Mouse (Mus musculus) thymus, adult 2 months (tissue): Measurements from ENCODE around the gene Tlr7. TPM values are rescaled to one million over a fixed set of nuclear protein-coding genes. Genes with fewer than 3 reads are reported as not detected.
"Not testable (repeated sequence)": the region's sequence is repeated elsewhere in the genome, so short reads cannot be mapped to it uniquely, and the experiment has no call there.

Experiments used
- DNase-seq: peaks from one replicate; pipeline ENCODE4 v3.0.0; 2021
- H3K27ac ChIP-seq: fragments of 200-500 bp; 2 replicates; pipeline ENCODE4 v1.5.1; 2012; ENCODE audit warnings: low read length, control low read depth; ENCODE audit not compliant: control insufficient read depth, insufficient read depth
- H3K27me3 ChIP-seq: fragments of 200-500 bp; 2 replicates; pipeline ENCODE4 v1.6.1; 2012; ENCODE audit warnings: mild to moderate bottlenecking, low read length, moderate library complexity, mixed read lengths; ENCODE audit not compliant: control insufficient read depth, insufficient read depth
- H3K36me3 ChIP-seq: fragments of 200-500 bp; 2 replicates; pipeline ENCODE4 v1.6.1; 2012; ENCODE audit warnings: mild to moderate bottlenecking, low read length, moderate library complexity; ENCODE audit not compliant: control insufficient read depth, insufficient read depth
- H3K4me1 ChIP-seq: fragments of 200-500 bp; replicated peaks from 2 replicates; pipeline ENCODE4 v1.6.1; 2012; ENCODE audit warnings: low read length; ENCODE audit not compliant: control insufficient read depth, insufficient read depth
- H3K4me3 ChIP-seq: fragments of 200-500 bp; 2 replicates; pipeline ENCODE4 v1.5.1; 2012; ENCODE audit warnings: mild to moderate bottlenecking, low read length, control low read depth, moderate library complexity; ENCODE audit not compliant: control insufficient read depth, insufficient read depth
- CTCF ChIP-seq: fragments of 200-500 bp; IDR thresholded peaks from 2 replicates; pipeline ENCODE4 v1.5.1; 2012; ENCODE audit warnings: mild to moderate bottlenecking, control low read depth, low read length, moderate library complexity, borderline replicate concordance; ENCODE audit not compliant: control insufficient read depth, poor library complexity, insufficient read depth; ENCODE audit errors: extremely low read depth
- POLR2A ChIP-seq: fragments of 200-500 bp; IDR thresholded peaks from 2 replicates; pipeline ENCODE4 v1.6.1; 2012; ENCODE audit warnings: mild to moderate bottlenecking, low read length, control low read depth, moderate library complexity; ENCODE audit not compliant: control insufficient read depth, poor library complexity, insufficient read depth; ENCODE audit errors: extremely low read depth
- WGBS: fragments of 180-500 bp; shearing (Covaris S2); methylation state at CpG from one replicate; pipeline ENCODE4 v1.1.7; 2018; 5-methylcytosine and 5-hydroxymethylcytosine counted together
- polyA plus RNA-seq: library from polyadenylated mRNA; depleted of rRNA; stranded (reverse); fragments of >200 nt; gene quantifications from 2 replicates; pipeline ENCODE4 v1.2.3, GENCODE M21; 2012

Tlr7 gene
- polyA plus RNA-seq, 1 experiment = 1.8 TPM

DNA sequence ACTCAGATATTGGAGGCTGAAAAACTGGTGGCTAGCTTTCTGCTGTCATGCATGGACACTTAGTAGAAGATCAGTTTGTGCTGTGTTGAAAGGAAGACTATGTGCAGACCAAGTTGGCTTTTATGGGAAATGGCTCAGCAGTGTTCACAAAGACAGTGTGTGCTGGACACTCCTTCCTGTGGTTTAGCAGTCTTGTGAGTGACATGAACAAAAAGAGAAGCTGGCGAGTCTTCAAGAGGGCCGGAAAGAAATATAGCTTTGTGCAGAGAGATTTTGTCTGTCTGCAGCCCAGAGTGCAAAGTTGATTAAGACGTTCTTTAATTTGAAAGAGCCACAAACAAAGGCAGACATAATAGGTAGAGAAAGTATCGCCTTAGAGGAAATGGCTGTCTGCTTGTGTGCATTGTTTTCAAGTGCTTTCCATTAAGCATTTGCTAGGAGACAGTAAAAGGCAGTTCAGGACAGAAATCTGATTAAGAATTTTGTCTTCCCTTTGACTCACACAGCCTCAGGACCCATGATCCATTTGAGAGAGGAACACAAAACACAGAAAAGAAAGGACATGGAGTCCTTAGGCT is 11.4 kb downstream of the Tlr7 start:
- H3K4me1 ChIP-seq = no peaks in the 10 kb centered on the region
- no peaks in the 10 kb centered on the region for H3K27me3 ChIP-seq
- H3K27ac ChIP-seq = no peak overlapping the region
- no peaks in the 10 kb centered on the region for H3K36me3 ChIP-seq
- no peak overlapping the region for H3K4me3 ChIP-seq
- no peak for DNase-seq
- 5% methylated on average over 4 of the region's 4 CpGs for WGBS
- no peak for TF ChIP-seq POLR2A
- TF ChIP-seq CTCF = no peak

DNA sequence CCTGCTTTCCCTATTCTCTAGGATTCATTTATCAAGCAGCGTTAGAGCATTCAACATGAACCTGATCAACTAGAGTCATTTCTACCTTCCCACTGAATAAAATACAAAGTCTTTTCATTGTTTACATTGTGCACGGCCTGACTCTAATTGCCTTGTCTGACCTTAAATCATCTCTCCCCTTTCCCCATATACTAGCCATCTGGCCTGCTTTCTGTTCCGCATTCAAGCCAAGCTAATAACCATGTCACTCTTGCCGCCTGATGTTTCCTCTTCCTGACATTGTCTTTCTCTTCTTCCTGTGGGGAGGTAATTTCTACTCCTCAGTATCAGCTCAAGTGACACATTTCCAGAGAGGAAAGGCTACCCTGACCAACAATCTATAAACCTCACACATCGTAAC is 14.6 kb downstream of the Tlr7 start:
- no peaks in the 10 kb centered on the region for H3K36me3 ChIP-seq
- no peaks in the 10 kb centered on the region for H3K27me3 ChIP-seq
- DNase-seq = no peak
- H3K27ac ChIP-seq = no peak overlapping the region
- WGBS = 53% methylated on average over 5 of the region's 5 CpGs
- no peaks in the 10 kb centered on the region for H3K4me1 ChIP-seq
- no peak overlapping the region for H3K4me3 ChIP-seq
- no peak for TF ChIP-seq CTCF
- no peak for TF ChIP-seq POLR2A

DNA sequence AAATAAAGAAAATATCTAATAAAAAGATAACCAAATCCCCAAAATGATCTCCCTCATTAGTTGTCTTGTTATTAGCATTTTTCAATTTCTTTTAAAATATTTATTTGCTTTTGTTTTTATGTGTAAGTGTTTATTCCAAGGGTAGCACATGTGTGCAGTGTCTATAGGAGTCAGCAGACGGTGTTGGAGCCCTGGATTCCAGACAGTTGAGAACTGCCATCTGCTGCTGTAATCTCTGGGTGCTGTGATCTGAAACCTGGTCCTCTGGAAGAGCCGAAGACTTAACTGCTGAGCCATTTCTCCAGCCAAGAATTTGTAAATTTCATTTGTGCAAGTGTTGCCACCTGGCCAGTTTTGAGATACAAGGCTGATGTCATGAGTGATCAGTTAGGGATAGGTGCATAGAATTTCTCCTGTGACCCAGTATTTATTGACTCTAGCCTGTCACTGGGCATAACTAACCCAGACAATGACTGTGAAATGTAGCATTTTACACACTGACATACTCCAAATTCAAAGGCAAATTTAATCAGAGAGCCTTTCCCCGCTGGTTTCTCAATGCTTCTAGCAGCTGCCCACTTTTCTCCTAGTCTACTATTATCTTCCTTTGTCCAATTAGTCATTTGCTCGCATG is 15.1 kb downstream of the Tlr7 start:
- Histone ChIP-seq H3K27me3 (no peaks in the 10 kb centered on the region), H3K4me1 (no peaks in the 10 kb centered on the region), H3K36me3 (no peaks in the 10 kb centered on the region), H3K4me3 (no peak overlapping the region), H3K27ac (no peak overlapping the region)
- TF ChIP-seq POLR2A (no peak), CTCF (no peak)
- 85% methylated on average over 4 of the region's 4 CpGs for WGBS
- DNase-seq = no peak

DNA sequence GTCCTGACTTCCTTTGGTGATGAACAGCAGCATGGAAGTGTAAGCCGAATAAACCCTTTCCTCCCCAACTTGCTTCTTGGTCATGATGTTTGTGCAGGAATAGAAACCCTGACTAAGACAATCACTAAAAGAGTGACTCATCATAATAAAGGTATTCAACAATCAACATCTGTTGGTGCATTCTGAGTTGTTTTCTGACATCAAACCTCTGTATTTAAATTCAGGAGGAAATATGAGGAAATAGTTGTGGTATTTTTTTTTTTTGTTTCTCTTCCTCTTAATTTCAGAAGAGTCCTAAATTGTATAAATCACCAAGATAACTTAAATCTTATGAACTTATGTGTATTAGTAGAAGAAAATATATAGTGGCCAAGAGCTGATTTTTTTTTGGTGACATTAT is 28.3 kb downstream of the Tlr7 start:
- not testable (repeated sequence) for H3K27me3 ChIP-seq, DNase-seq, H3K27ac ChIP-seq, H3K36me3 ChIP-seq, H3K4me3 ChIP-seq, H3K4me1 ChIP-seq
- 89% methylated on average over 1 of the region's 1 CpGs for WGBS

DNA sequence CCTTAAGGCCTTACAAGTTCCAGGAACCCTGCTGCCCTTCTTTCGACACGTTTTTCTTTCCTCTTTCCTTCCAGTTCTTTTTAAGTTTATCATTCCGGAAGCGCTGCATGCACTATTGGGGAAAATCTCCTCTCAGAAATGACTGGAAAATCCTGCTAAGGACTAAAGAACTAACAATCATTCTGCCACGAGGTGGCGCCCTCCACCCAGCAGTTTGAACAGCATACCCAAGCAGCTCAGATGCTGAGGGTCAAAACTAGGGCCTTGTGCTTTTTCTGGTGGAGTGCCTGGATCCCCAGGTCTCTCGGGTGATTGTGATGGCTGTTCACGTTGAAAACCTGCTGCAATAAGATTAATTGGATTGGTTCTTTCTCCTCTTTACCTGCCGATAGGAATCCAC is 53.4 kb downstream of the Tlr7 start:
- WGBS = 7% methylated on average over 9 of the region's 9 CpGs
- Histone ChIP-seq H3K27me3 (no peaks in the 10 kb centered on the region), H3K27ac (no peak overlapping the region), H3K36me3 (no peaks in the 10 kb centered on the region), H3K4me1 (no peaks in the 10 kb centered on the region), H3K4me3 (peak overlapping the region; percentile 3; the same call in 1 of the 2 replicates)
- TF ChIP-seq CTCF (no peak), POLR2A (no peak)
- DNase-seq = peak; percentile 53

DNA sequence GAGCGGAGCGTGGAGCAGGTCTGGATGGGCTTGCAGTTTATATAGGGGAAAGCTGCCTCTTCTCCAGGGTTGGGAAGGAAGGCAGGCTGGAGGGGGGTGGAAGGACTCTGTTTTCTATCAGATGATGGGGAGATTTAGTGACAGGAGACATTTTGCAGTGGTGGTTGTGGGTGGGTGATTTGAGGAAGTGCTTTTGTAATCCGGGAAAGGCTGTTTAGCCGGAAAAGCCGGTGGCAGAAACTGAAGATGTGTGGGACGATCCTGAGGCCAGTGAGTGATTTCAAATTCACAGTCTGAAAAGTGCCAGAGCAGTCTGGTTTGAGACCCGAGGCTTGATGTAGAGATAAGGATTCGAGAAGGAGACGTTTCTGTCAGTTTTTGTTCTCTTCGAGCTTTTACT is 53.8 kb downstream of the Tlr7 start:
- Histone ChIP-seq H3K4me1 (no peaks in the 10 kb centered on the region), H3K36me3 (no peaks in the 10 kb centered on the region), H3K27ac (no peak overlapping the region), H3K27me3 (no peaks in the 10 kb centered on the region), H3K4me3 (peak overlapping the region; percentile 3; the same call in 1 of the 2 replicates)
- TF ChIP-seq POLR2A = no peak
- TF ChIP-seq CTCF = no peak
- peak; percentile 0 for DNase-seq
- 21% methylated on average over 10 of the region's 10 CpGs for WGBS

DNA sequence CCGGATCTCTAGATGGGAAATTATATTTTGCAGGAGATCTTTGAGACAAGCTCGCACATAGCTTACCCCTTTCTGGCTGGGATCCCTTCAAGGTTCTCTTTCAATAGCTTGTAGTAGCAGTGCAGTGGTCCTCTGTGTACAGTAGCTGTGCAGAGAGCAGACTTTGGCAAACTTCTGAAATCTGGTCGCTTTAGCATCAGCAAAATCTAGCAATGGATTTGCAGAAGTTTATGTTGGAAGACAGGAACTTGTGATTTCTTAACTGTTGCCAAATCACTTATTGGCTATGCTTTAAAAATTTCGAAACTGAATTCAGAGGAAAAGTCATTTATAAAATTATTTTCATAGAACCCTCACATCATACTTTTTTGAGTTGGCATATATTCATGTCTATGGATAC is 66.3 kb downstream of the Tlr7 start, which contains the start of gene Tlr8:
Gene Tlr8, minus strand, starts transcription at position 244 of the 400 bp plus-strand sequence.
- H3K27ac ChIP-seq = no peak within 1 kb of the TSS
- 78% methylated on average over 4 of the region's 4 CpGs for WGBS
- H3K4me1 ChIP-seq = no peaks in the 10 kb centered on the region
- DNase-seq = no peak
- H3K4me3 ChIP-seq = no peak within 1 kb of the TSS
- TF ChIP-seq CTCF = no peak
- TF ChIP-seq POLR2A = no peak
- no peaks in the 10 kb centered on the region for H3K36me3 ChIP-seq
- H3K27me3 ChIP-seq = no peaks in the 10 kb centered on the region
